Mouse (Mus musculus): ENCODE measurements around the gene Atpif1. TPM values are rescaled to one million over a fixed set of nuclear protein-coding genes. Genes with fewer than 3 reads are reported as not detected.

Gene Atpif1
- polyA plus RNA-seq (2012; rRNA removed; ENCODE audit: low replicate concordance), result 40.2 and 97.8 TPM in 2 replicates

DNA sequence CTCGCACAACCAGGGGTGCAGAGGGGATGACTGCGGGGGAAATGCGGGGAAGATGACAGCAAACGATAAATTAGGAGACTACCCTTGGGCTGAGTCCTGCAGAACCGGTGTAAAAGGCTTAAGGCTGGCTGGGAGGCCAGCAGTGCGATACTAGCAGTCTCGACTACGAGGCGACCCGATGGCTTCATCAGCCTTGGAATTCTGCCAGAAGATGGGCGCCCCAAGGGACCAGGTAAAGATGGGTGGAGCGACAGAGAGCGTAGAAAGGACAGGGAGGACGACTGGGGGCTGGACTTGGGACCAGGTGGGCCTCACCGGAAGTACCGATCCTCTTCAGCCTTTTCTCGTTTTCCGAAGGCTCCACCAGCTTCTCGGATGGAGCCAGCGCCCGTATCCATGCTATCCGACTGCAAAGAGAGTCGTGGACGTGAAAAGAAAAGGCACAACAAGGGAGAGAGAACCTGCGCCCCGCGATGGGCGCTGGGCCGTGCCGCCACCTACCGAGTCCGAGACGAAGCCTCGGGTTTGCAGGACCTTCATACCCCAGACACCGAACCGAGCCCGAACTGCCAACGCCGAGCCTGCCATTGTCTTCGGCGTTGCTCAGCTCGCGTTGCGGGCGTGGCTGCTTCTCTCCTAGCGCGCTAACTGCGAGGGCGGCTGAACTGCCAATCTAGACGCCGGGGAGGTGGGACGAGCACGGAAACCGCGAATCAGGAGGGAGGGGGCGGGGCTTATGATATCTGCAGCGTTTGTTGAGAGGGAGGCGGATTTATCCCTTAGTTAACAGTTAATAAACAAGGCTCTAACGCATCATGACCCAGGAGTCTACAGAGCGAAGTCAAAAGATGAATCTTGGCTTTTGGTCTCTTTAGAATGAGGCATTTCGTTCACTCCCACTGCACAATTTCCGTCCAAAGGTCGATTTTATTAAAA is at the start of gene Atpif1:
Gene Atpif1, minus strand, starts transcription at position 679 of the 936 bp plus-strand sequence.

DNA sequence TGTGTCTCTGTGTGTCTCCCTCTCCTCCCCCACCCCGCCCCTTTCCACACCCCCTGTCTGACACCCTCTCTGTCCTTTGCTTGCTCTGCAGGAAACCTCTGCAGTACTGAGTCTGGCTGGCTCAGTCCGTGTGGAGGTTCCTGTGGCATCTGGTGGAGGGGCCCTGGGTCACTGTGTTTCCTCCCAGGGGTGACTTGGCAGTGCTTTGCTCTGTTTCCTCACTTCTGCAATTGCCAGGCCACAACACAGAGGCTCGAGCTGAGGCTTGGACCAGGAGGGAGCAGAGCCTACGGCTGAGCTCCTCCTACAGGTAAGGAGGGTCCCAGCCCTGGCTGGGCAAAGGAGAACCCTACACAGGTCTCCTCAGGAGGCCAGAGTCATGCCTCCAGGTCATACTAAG is 30.5 kb upstream of the Atpif1 start, which contains the start of gene Ptafr:
Gene Ptafr, plus strand, starts transcription at position 103 of the 400 bp plus-strand sequence.

DNA sequence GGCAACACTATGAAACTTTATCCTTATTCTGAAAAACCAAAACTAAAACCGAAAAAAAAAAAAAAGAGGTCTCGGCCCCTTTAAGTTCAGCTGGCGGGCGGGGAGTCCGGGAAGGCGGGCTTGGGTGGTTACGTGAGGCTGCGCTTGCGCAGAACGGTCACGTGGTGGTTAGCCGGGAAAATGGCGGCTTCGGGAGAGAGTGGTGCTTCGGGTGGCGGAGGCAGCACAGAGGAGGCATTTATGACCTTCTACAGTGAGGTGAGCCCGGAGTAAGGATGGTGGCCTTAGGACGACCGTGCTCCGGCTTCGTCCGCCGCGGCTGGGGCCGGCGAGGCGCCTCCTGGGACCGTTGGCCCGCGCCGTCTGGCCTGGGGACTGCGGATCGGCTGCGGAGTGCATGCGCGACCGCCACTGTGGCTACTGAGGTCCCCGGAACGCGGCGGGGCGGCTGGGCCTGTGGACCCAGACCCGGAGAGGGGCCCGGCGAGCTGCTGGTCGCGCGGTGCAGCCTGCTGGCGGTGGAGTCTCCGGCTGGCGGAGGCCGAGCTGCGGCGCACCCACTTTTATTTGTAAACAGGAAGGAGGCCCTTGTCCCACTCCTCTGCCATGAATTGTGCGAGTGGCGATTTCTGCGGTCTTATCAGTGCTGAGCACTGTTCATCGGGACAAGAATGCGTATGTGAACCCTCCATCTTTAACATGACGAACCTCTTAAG is 2.1 kb upstream of the Atpif1 start, which contains the start of gene Dnajc8:
Gene Dnajc8, plus strand, starts transcription at position 145 of the 716 bp plus-strand sequence.

DNA sequence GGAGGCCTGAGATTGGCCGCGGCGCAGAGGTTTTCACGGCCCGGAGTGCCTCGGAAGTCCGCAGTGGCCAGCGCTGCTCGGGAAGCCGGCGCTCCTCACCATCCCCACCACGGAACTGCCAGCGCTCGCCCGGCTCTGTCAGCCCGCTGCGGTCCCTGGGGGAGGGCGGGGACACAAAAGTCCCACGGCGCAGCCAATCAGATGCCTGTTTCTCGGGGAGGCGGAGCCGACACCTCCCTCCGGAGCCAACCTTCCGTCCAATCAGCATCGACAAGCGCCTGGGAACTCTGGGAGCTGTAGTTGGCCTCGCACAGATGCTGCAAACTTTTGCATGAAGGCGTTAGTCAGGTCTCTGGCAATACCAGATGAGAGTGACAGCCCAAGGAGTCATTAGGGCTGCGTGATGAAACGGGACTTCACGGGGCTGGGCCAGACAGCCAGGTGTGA is 23.1 kb downstream of the Atpif1 start, which contains the start of gene Sesn2:
Gene Sesn2, minus strand, starts transcription at position 150 of the 447 bp plus-strand sequence.

Other genes starting within 250 kb of the Atpif1 start
- 4.5 and 4.6 TPM in 2 replicates for gene Rab42, start 230.3 kb downstream of the Atpif1 start, polyA plus RNA-seq (2012; rRNA removed; ENCODE audit: low replicate concordance)
- 18.4 and 32.3 TPM in 2 replicates for gene Trnau1ap, start 204.1 kb downstream of the Atpif1 start, polyA plus RNA-seq (2012; rRNA removed; ENCODE audit: low replicate concordance)
- 7.4 and 23.3 TPM in 2 replicates for gene Rcc1, start 180.1 kb downstream of the Atpif1 start, polyA plus RNA-seq (2012; rRNA removed; ENCODE audit: low replicate concordance)
- gene Phactr4, start 111.2 kb downstream of the Atpif1 start, polyA plus RNA-seq (2012; rRNA removed; ENCODE audit: low replicate concordance), result 7.3 and 10.0 TPM in 2 replicates
- 3.6 and 4.6 TPM in 2 replicates for gene Med18, start 69.7 kb downstream of the Atpif1 start, polyA plus RNA-seq (2012; rRNA removed; ENCODE audit: low replicate concordance)
- gene Sesn2, start 23.2 kb downstream of the Atpif1 start, polyA plus RNA-seq (2012; rRNA removed; ENCODE audit: low replicate concordance), result 10.7 and 29.6 TPM in 2 replicates
- 25.4 and 34.4 TPM in 2 replicates for gene Dnajc8, start 1.9 kb upstream of the Atpif1 start, polyA plus RNA-seq (2012; rRNA removed; ENCODE audit: low replicate concordance)
- 19.0 and 23.0 TPM in 2 replicates for gene Ptafr, start 30.4 kb upstream of the Atpif1 start, polyA plus RNA-seq (2012; rRNA removed; ENCODE audit: low replicate concordance)
- 25.0 and 26.4 TPM in 2 replicates for gene Eya3, start 105.3 kb upstream of the Atpif1 start, polyA plus RNA-seq (2012; rRNA removed; ENCODE audit: low replicate concordance)
- gene Xkr8, start 198.9 kb upstream of the Atpif1 start, polyA plus RNA-seq (2012; rRNA removed; ENCODE audit: low replicate concordance), result 17.6 and 18.8 TPM in 2 replicates
- 5.0 and 6.0 TPM in 2 replicates for gene Smpdl3b, start 223.6 kb upstream of the Atpif1 start, polyA plus RNA-seq (2012; rRNA removed; ENCODE audit: low replicate concordance)
- 13.3 and 24.5 TPM in 2 replicates for gene Rpa2, start 234.7 kb upstream of the Atpif1 start, polyA plus RNA-seq (2012; rRNA removed; ENCODE audit: low replicate concordance)

Measured in subcutaneous adipose tissue, adult 2 months (tissue).